Mouse (Mus musculus): ENCODE results near the gene Fam71e1.

The Fam71e1 gene

GRCm38 (mm10) chr7:44533746-44534045 is 37.3 kb downstream of the Fam71e1 start:
- no peak for DNase-seq (ENCODE audit: extremely low read depth, insufficient read length, low spot score)

- DNase-seq (ENCODE audit: extremely low read depth, insufficient read length, low spot score) = no peak
Observed at GRCm38 (mm10) chr7:44534242-44534641, 37.9 kb downstream of the Fam71e1 start.

GRCm38 (mm10) chr7:44534656-44535441 is 38.5 kb downstream of the Fam71e1 start:
- DNase-seq (ENCODE audit: extremely low read depth, insufficient read length, low spot score) = no peak

- no peak for DNase-seq (ENCODE audit: extremely low read depth, insufficient read length, low spot score)
Observed at GRCm38 (mm10) chr7:44535657-44536589, 39.5 kb downstream of the Fam71e1 start.

GRCm38 (mm10) chr7:44536590-44536968 is 40.2 kb downstream of the Fam71e1 start:
- DNase-seq (ENCODE audit: extremely low read depth, insufficient read length, low spot score) = no peak

GRCm38 (mm10) chr7:44537009-44537408 is 40.6 kb downstream of the Fam71e1 start:
- DNase-seq (ENCODE audit: extremely low read depth, insufficient read length, low spot score) = no peak

- DNase-seq (ENCODE audit: extremely low read depth, insufficient read length, low spot score) = no peak
Observed at GRCm38 (mm10) chr7:44537496-44537895, 41.1 kb downstream of the Fam71e1 start.

GRCm38 (mm10) chr7:44538756-44539624 is 42.6 kb downstream of the Fam71e1 start:
- no peak for DNase-seq (ENCODE audit: extremely low read depth, insufficient read length, low spot score)

GRCm38 (mm10) chr7:44542555-44542954 is 46.2 kb downstream of the Fam71e1 start:
- DNase-seq (ENCODE audit: extremely low read depth, insufficient read length, low spot score) = no peak

GRCm38 (mm10) chr7:44543071-44543470 is 46.7 kb downstream of the Fam71e1 start:
- DNase-seq (ENCODE audit: extremely low read depth, insufficient read length, low spot score) = no peak

GRCm38 (mm10) chr7:44546274-44546673 is 49.9 kb downstream of the Fam71e1 start:
- DNase-seq (ENCODE audit: extremely low read depth, insufficient read length, low spot score) = no peak

- DNase-seq (ENCODE audit: extremely low read depth, insufficient read length, low spot score) = no peak
Observed at GRCm38 (mm10) chr7:44547041-44547440, 50.7 kb downstream of the Fam71e1 start.

GRCm38 (mm10) chr7:44547725-44548124 is 51.3 kb downstream of the Fam71e1 start:
- DNase-seq (ENCODE audit: extremely low read depth, insufficient read length, low spot score) = no peak

GRCm38 (mm10) chr7:44548497-44549087 is 52.2 kb downstream of the Fam71e1 start, which contains the start of gene Pold1:
Pold1 (minus strand) TSS chr7:44548849.
- DNase-seq (ENCODE audit: extremely low read depth, insufficient read length, low spot score) = peak; percentile 99

- no peak for DNase-seq (ENCODE audit: extremely low read depth, insufficient read length, low spot score)
Observed at GRCm38 (mm10) chr7:44549621-44550408, 53.4 kb downstream of the Fam71e1 start.

GRCm38 (mm10) chr7:44550409-44550678 is 54.0 kb downstream of the Fam71e1 start:
- no peak for DNase-seq (ENCODE audit: extremely low read depth, insufficient read length, low spot score)

Data from 3134 (cell line).